Mouse (Mus musculus) testis, adult 2 months (tissue): ENCODE measurements around the gene Zmiz2.

Experiments used
- CTCF ChIP-seq: fragments of 200-500 bp; IDR thresholded peaks from 2 replicates; pipeline ENCODE4 v1.5.1; 2012; ENCODE audit warnings: low read depth, mild to moderate bottlenecking, inconsistent platforms, low read length, moderate library complexity; ENCODE audit not compliant: control insufficient read depth, insufficient read depth, insufficient replicate concordance
- POLR2A ChIP-seq: fragments of 200-500 bp; IDR thresholded peaks from 2 replicates; pipeline ENCODE4 v1.6.1; 2012; ENCODE audit warnings: low read depth, mild to moderate bottlenecking, inconsistent platforms, low read length, moderate library complexity; ENCODE audit not compliant: control insufficient read depth

DNA sequence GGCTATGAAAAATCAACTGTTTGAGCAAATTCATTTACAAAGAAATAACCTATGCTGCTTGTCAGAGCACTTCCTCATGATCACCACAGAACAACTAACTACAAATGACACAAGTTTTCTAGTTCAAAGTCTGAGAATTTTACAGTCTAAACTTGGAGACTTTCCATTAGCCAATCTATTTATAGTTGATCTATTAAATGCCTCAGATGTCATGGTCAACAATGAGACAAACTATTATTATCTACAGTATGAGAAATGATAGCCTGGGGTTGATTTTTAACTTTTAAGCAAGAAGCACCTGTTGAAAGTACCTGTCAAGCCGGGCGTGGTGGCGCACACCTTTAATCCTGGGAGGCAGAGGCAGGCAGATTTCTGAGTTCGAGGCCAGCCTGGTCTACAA is 53.7 kb downstream of the Zmiz2 start:
- TF ChIP-seq CTCF (no peak), POLR2A (no peak)
